Mouse (Mus musculus) liver (tissue): Measurements from ENCODE around the gene Rbm19.

Experiments used
- DNase-seq: peaks from one replicate; pipeline ENCODE4 v3.0.0-alpha.2; 2020; ENCODE audit warnings: mixed read lengths

Gene Rbm19

GRCm38 (mm10) chr5:120211182-120211581 is 94.9 kb downstream of the Rbm19 start:
- peak; percentile 23 for DNase-seq

GRCm38 (mm10) chr5:120214511-120214910 is 98.2 kb downstream of the Rbm19 start:
- DNase-seq, result no peak

GRCm38 (mm10) chr5:120221216-120221615 is 105.0 kb downstream of the Rbm19 start:
- no peak for DNase-seq

GRCm38 (mm10) chr5:120225383-120225782 is 109.1 kb downstream of the Rbm19 start:
- DNase-seq, result no peak

GRCm38 (mm10) chr5:120228613-120229409 is 112.5 kb downstream of the Rbm19 start:
- peak; percentile 41 for DNase-seq

- DNase-seq, result no peak
Observed at GRCm38 (mm10) chr5:120231435-120232147, 115.3 kb downstream of the Rbm19 start.

- no peak for DNase-seq
Observed at GRCm38 (mm10) chr5:120235147-120235546, 118.9 kb downstream of the Rbm19 start.

GRCm38 (mm10) chr5:120235571-120235970 is 119.3 kb downstream of the Rbm19 start:
- no peak for DNase-seq

GRCm38 (mm10) chr5:120240071-120240470 is 123.8 kb downstream of the Rbm19 start:
- no peak for DNase-seq

- DNase-seq, result no peak
Observed at GRCm38 (mm10) chr5:120245336-120245735, 129.1 kb downstream of the Rbm19 start.
